Mouse (Mus musculus) embryonic facial prominence, embryonic 10.5 days (tissue): ENCODE measurements at regions not wholly inside any gene's neighbourhood (a gene's known extent, or its start where the extent isn't known, plus 50 kb on each side); places are given as distances from the start of the nearest gene placed in this dataset.
A peak's percentile ranks its signal among the peaks of the same experiment; 100 is the strongest.

Source experiments
- DNase-seq: peaks from one replicate; pipeline ENCODE4 v3.0.0-alpha.2; 2017; ENCODE audit warnings: low spot score
- H3K27ac ChIP-seq: fragments of 300-500 bp; sonication (generic); replicated peaks from 2 replicates; pipeline ENCODE4 v1.5.1; 2016; ENCODE audit warnings: mild to moderate bottlenecking
- H3K27me3 ChIP-seq: fragments of 300-500 bp; sonication (generic); replicated peaks from 2 replicates; pipeline ENCODE4 v1.6.1; 2016; ENCODE audit warnings: low read depth, mild to moderate bottlenecking; ENCODE audit not compliant: poor library complexity, severe bottlenecking
- H3K36me3 ChIP-seq: fragments of 300-500 bp; sonication (generic); replicated peaks from 2 replicates; pipeline ENCODE4 v1.6.1; 2016; ENCODE audit warnings: mild to moderate bottlenecking, moderate library complexity
- H3K4me1 ChIP-seq: fragments of 300-500 bp; sonication (generic); 2 replicates; pipeline ENCODE4 v1.6.1; 2016
- H3K4me3 ChIP-seq: fragments of 300-500 bp; sonication (generic); 2 replicates; pipeline ENCODE4 v1.5.1; 2016; ENCODE audit warnings: mild to moderate bottlenecking, moderate library complexity
- H3K9me3 ChIP-seq: fragments of 300-500 bp; sonication (generic); 2 replicates; pipeline ENCODE4 v1.6.1; 2016; ENCODE audit warnings: mild to moderate bottlenecking
- WGBS: fragments of 180-500 bp; shearing (Covaris S2); methylation state at CpG from one replicate; pipeline ENCODE4 v1.1.7; 2016; 5-methylcytosine and 5-hydroxymethylcytosine counted together

DNA sequence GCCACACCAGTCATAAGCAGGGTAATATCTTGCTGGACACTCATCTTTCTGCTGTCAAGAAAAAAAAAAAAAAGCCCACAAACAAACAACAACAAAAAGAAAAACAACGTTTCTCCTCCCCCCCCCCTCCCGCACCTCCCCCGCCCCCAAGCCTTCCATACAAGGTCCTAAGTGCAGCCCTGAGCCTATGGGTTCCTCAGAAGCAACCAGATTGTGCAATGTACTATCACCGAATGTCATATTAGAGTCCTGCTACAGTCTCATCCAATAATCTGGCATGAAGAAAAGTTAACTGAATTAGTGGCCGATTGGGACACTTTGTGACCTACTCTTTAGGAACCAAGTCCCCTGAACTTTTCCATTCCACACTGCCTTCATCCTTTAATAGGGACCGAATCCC is 161.5 kb downstream of the Gm10295 start:
- no peaks in the 10 kb centered on the region for H3K27me3 ChIP-seq
- H3K4me3 ChIP-seq: no peak overlapping the region
- H3K9me3 ChIP-seq: no peaks in the 10 kb centered on the region
- WGBS: 69% methylated on average over 6 of the region's 6 CpGs
- DNase-seq: no peak
- H3K4me1 ChIP-seq: peaks cover 12% of the 10 kb centered on the region
- no peaks in the 10 kb centered on the region for H3K36me3 ChIP-seq
- H3K27ac ChIP-seq: no peak overlapping the region

DNA sequence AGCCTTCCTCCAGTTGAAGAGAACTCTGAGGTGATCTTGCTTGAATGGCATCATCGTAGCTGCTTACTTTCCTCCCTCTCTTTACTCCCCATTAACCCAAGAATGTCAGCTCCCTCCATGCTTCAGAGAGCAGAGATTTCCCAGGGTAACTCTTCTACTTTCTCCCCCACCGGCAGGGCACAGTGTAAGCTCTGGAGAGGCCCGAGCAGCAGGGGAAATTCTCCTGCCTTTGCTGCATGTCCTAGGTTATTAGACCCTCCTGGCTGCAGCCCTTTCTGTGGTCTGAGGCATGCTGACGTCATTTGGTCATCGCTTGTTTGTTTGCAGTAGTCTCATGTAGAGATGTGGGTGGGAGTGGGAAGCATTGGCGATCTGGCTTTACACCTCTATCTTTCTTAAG is 163.2 kb downstream of the Gm10295 start:
- Histone ChIP-seq H3K36me3 (no peaks in the 10 kb centered on the region), H3K4me3 (no peak overlapping the region), H3K27ac (0 out of 2 replicates have a peak overlapping the region, but pooled peaks have one; percentile 49), H3K27me3 (no peaks in the 10 kb centered on the region), H3K4me1 (peaks cover 9% of the 10 kb centered on the region), H3K9me3 (no peaks in the 10 kb centered on the region)
- peak; percentile 16 for DNase-seq
- 21% methylated on average over 6 of the region's 6 CpGs for WGBS

DNA sequence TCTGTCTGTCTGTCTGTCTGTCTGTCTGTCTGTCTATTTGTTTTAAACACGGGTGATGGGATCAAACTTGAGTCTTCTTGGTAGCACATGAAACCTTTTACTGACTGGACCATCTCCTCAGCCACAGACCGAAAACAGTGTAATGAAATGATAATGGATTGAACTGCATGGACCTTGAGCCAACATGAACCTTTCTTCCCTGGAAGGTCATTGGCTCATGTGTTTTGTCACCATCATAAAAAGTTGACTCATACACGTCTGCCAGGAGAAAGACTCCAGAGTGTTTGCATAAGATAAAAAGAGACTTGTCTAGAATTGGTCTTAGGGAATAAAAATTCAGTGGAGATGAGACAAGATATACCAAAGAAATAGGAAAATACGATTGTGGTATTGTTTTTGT is 176.4 kb downstream of the Gm10295 start:
- Histone ChIP-seq H3K9me3 (no peaks in the 10 kb centered on the region), H3K27me3 (0 out of 2 replicates have a peak, but pooled peaks cover 4% of the 10 kb centered on the region), H3K4me3 (no peak overlapping the region), H3K4me1 (no peaks in the 10 kb centered on the region), H3K36me3 (no peaks in the 10 kb centered on the region), H3K27ac (no peak overlapping the region)
- no peak for DNase-seq
- WGBS: 89% methylated on average over 4 of the region's 4 CpGs

DNA sequence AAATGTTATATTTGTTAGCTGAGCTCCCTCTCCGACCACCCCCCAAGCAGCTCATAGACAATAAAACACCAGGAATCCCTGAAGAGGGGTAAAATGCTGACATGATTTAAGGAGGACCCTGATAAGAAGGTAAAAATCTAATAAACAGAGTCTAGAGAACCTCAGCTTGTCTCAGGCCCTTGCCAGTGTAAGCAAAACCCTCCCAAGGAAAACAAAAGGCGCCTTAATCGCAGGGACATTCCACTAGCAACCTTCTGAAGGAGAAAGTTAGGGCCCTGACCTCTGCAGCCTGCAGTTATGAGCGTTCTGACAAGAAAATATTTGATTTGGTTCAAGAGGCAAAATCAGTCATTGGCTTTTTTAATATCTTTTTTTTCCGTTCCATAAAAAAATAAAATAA is 212.2 kb downstream of the Gm10295 start:
- Histone ChIP-seq H3K9me3 (no peaks in the 10 kb centered on the region), H3K36me3 (no peaks in the 10 kb centered on the region), H3K27me3 (no peaks in the 10 kb centered on the region), H3K27ac (peak overlapping the region; percentile 49; the same call in 1 of the 2 replicates), H3K4me3 (no peak overlapping the region), H3K4me1 (peaks cover 6% of the 10 kb centered on the region)
- no peak for DNase-seq
- 52% methylated on average over 5 of the region's 5 CpGs for WGBS

DNA sequence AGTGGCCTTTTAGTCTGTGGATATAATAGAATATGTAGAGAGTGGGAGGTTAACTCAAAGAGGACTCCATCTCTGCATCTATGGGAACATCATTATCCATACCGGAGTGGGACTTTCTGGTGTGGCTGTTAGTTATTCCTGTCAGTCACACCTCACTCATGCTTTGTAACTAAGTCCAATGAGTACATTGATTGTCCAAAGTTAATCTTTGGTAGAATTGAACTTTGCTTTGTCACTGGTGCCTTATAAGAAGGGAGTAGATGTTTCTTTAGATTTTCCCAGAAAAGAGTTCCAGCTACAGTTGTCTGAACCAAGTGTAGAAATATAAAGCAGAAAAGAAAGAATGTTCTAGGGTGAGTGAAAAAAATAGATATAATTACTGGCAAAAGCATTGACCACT is 221.3 kb downstream of the Gm10295 start:
- Histone ChIP-seq H3K4me3 (no peak overlapping the region), H3K9me3 (no peaks in the 10 kb centered on the region), H3K36me3 (no peaks in the 10 kb centered on the region), H3K27me3 (no peaks in the 10 kb centered on the region), H3K27ac (no peak overlapping the region), H3K4me1 (peaks cover 4% of the 10 kb centered on the region; the same call in 1 of the 2 replicates)
- DNase-seq: no peak
- 98% methylated on average over 1 of the region's 1 CpGs for WGBS

DNA sequence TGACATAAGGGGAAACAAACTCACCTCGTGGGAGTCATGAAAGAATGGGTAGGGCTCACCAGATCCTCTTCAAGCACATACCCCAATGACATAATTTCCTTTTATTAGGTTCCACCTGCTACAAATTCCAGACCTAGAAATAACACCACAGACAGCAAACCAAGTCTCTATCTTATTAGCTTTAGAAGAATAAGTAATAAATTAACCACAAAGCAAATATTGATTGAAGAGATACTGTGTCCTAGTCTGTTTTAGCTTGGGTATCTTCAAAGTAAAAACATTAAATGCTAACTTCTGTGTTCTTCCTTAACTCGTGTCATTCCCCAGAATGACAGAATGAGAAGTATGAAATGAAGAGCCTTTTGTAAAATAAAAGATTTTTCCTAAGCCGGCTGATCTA is 222.4 kb downstream of the Gm10295 start:
- Histone ChIP-seq H3K27ac (no peak overlapping the region), H3K36me3 (no peaks in the 10 kb centered on the region), H3K27me3 (no peaks in the 10 kb centered on the region), H3K9me3 (no peaks in the 10 kb centered on the region), H3K4me1 (peaks cover 4% of the 10 kb centered on the region; the same call in 1 of the 2 replicates), H3K4me3 (no peak overlapping the region)
- WGBS: 78% methylated on average over 3 of the region's 3 CpGs
- DNase-seq: no peak

DNA sequence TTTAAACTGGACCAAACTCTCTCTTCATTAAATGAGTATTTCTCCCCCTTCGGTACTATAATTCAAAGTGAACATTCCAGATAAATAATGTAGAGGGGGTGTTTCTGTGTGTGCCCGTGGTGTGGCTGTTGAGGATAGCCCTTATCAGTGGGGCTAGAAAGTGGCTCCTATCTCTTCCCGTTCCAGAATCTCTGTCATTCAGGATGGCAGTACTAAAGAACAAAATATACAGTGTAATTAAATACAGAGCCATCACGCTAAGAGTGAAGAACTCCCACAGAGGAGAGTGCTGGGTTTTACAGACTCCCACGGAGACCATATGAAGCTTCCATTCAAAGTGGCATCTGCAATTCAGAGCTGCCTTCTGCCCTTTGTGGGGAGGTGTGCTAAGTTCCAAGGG is 229.8 kb downstream of the Gm10295 start:
- DNase-seq: no peak
- Histone ChIP-seq H3K36me3 (no peaks in the 10 kb centered on the region), H3K27me3 (0 out of 2 replicates have a peak, but pooled peaks cover 4% of the 10 kb centered on the region), H3K4me3 (no peak overlapping the region), H3K27ac (no peak overlapping the region), H3K9me3 (no peaks in the 10 kb centered on the region), H3K4me1 (peaks cover 4% of the 10 kb centered on the region; the same call in 1 of the 2 replicates)
- 64% methylated on average over 5 of the region's 5 CpGs for WGBS

DNA sequence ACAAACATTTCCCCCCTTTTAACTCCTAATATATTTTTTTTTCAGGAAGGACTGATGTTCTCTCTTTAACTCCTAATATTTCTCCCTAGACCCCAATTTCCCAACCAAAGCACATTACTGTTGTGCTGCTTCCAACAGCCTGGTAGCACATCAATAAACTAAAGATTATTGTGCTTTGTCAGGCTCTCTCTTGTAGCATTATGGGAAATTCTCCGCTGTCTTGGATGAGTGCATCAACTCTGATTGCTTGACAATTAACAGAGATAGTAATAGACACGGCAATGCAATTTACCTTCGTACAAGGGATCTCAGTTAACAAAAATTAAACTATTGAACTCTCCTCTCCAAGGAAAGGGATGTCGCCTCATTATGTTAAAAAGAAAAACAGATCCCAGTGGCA is 230.3 kb downstream of the Gm10295 start:
- 0 out of 2 replicates have a peak, but pooled peaks cover 4% of the 10 kb centered on the region for H3K27me3 ChIP-seq
- no peak for DNase-seq
- 86% methylated on average over 4 of the region's 4 CpGs for WGBS

DNA sequence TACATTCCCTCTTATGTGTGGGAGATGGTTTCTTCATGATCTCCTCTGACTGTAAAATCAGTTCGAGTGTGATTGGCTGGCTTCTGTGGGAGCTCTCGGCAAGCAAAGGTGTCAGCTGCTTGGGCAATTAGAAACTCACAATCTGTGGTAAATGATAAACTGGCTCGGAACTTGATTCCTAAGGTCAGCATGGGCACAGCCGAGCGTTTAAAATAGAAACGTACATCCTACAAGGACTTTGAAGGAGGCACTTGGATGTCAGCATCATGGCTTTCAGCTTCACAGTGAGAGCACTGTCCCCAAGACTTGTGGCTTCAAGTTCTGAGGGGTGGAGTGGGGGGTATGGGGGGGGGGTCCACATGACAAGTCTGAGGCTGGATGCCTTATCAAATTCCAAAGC is 231.3 kb downstream of the Gm10295 start:
- 67% methylated on average over 6 of the region's 6 CpGs for WGBS
- H3K9me3 ChIP-seq: no peaks in the 10 kb centered on the region
- H3K4me1 ChIP-seq: no peaks in the 10 kb centered on the region

More for the DNA sequence above, 230.3 kb downstream of the Gm10295 start:
- Histone ChIP-seq H3K27ac (no peak overlapping the region), H3K4me1 (peaks cover 4% of the 10 kb centered on the region; the same call in 1 of the 2 replicates), H3K9me3 (no peaks in the 10 kb centered on the region), H3K36me3 (no peaks in the 10 kb centered on the region), H3K4me3 (no peak overlapping the region)

DNA sequence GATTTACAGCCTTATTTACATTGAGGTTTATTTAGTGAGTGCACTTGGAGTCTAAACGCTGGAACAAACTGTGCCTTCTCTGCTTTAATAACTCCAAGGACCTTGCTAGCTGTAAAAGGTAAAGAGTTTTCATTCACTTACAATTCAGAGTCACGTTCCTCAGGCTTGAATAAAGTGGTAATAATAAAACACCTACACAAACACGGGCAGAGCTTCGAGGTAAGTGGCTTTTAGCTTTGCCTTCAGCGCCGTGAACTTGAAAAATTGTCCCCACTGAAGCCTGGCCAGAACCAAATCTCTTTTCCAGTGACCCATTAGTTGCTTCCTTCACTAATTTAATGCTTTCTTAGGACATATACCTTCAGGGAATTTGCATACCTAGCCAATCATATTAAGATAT is 244.2 kb downstream of the Gm10295 start:
- H3K9me3 ChIP-seq: no peaks in the 10 kb centered on the region
- H3K36me3 ChIP-seq: no peaks in the 10 kb centered on the region
- H3K4me3 ChIP-seq: no peak overlapping the region
- no peaks in the 10 kb centered on the region; the same call in 1 of the 2 replicates for H3K27me3 ChIP-seq
- no peak overlapping the region for H3K27ac ChIP-seq
- 91% methylated on average over 6 of the region's 6 CpGs for WGBS
- no peaks in the 10 kb centered on the region for H3K4me1 ChIP-seq
- no peak for DNase-seq

More for the DNA sequence above, 231.3 kb downstream of the Gm10295 start:
- Histone ChIP-seq H3K27ac (no peak overlapping the region), H3K36me3 (no peaks in the 10 kb centered on the region), H3K27me3 (0 out of 2 replicates have a peak, but pooled peaks cover 4% of the 10 kb centered on the region), H3K4me3 (no peak overlapping the region)
- DNase-seq: no peak

DNA sequence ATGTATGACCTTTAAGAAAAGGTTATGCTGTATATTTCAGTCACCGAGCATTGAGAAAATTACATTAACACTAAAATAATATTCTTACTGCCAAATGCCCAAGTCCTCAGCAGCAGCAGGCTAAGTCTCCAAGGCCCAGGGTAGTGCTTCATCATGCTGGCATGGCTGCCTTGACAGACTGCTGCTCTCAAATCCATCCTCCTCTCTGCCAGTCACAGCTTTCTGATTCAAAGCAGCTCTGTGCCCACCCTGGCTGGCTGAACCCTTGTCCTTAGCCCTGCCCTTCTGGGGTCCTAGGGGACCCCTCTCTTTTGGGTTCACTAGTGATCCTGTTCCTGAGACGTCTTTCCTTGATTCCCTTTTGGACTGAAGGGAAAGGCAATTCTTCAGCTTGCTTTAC is 251.0 kb downstream of the Gm10295 start:
- Histone ChIP-seq H3K4me3 (no peak overlapping the region), H3K4me1 (peaks cover 15% of the 10 kb centered on the region), H3K27me3 (no peaks in the 10 kb centered on the region; the same call in none of the 2 replicates), H3K27ac (no peak overlapping the region), H3K36me3 (no peaks in the 10 kb centered on the region), H3K9me3 (no peaks in the 10 kb centered on the region)
- WGBS: 60% methylated on average over 2 of the region's 2 CpGs
- DNase-seq: no peak

DNA sequence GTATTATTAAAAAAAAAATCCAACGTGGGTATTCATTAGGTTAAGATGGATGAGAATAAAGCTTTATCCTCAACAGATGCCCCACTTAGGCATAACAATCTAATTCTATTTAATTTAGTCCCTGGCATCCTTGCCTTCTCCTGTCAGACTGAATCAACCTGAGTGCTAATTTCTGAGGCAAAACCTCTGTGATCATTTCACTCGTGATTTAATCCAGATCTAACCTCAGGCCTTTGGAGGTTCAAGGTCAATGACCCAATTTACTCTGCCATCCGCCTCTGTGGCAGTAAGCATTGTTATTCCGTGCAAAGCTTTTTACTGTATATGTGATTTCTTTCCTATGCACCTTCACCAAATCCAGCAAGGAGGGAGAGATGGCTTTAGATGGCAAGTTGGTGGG is 253.0 kb downstream of the Gm10295 start:
- Histone ChIP-seq H3K4me3 (no peak overlapping the region), H3K4me1 (peaks cover 15% of the 10 kb centered on the region), H3K27me3 (no peaks in the 10 kb centered on the region; the same call in none of the 2 replicates), H3K36me3 (no peaks in the 10 kb centered on the region), H3K9me3 (no peaks in the 10 kb centered on the region), H3K27ac (no peak overlapping the region)
- WGBS: 26% methylated on average over 4 of the region's 4 CpGs
- DNase-seq: peak; percentile 43

DNA sequence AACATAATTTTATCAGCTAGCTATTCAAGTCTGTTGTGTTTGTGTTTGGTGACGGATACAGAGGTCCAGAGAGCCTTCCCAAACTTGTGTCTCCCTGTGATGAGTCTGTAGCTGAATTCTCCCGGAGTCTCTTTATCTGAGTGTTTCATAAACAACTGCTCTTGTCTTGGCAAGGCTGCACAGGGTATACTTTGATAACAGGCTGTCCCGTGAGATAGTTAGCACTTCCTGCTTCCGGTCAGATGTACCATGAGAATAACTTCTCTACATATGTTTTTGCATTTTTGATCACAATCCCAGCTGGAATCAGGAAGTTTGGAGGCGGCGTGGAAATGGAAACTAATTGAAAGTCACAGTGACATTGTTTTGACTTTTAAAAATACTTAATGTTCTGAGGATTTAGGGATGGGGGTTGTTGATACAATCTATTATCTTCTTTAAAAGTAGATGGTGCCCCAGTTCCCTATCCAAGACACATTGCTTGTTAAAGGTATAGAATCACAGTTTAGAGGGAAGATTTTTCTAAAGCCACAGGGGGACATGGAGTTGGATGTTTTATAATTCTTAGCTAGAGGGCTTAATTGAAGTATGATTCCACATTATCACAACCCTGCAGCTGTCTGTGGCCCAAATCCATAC is 257.9 kb downstream of the Gm10295 start:
- Histone ChIP-seq H3K4me3 (no peak overlapping the region), H3K9me3 (no peaks in the 10 kb centered on the region), H3K27ac (no peak overlapping the region), H3K36me3 (no peaks in the 10 kb centered on the region), H3K4me1 (peaks cover 6% of the 10 kb centered on the region), H3K27me3 (no peaks in the 10 kb centered on the region)
- DNase-seq: no peak
- WGBS: 64% methylated on average over 6 of the region's 6 CpGs
